In the genomic region with DNA sequence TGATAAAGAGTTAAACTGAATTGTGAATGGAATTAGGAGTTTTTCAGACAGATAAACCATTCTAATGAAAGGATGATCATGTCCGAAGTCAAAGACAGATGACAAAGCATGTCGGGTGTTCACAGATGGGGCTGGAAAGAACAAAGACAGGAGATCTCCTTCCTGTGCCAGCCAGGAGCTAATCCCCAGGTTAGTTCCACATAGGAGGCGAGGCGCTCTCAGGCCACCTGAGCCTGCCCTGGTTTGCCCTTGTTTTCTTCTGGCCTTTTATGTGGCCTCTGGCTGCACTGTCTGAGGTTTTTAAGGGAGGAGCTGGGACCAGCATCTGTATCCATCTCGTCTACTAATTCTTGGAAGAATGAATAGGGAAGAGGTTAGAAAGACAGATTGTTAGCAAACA, we compare ENCODE assay signal across 10 mouse cellular contexts.
DNase-seq lines count a peak whose midpoint lies in the region; ATAC-seq and TF ChIP-seq lines count a peak whose summit lies in the region.
"Had no signal": no experiment of that assay in that cellular context is flagged by ENCODE, and none has a peak within 500 bp of the region (broad histone marks: within the 10 kb centered on the region; RNA-seq: fewer than 3 reads in every experiment).

No protein-coding gene starts in this region.

- no peaks in the 10 kb centered on the region for H3K36me3 ChIP-seq in small intestine, adult 2 months (ENCODE audit: control insufficient read depth, insufficient read depth, low read length)
- H3K36me3 ChIP-seq: midbrain, embryonic 12.5 days had no signal

- H3K27ac ChIP-seq in left cerebral cortex, adult 2 months = peak overlapping the region; percentile 83
- H3K27ac ChIP-seq in small intestine, adult 2 months (ENCODE audit: insufficient read depth, low read depth, low read length) = peak overlapping the region; percentile 2; the same call in 1 of the 2 replicates
- H3K27ac ChIP-seq: midbrain, embryonic 12.5 days had no signal

- H3K4me3 ChIP-seq in left cerebral cortex, adult 2 months = no peak overlapping the region
- no peak overlapping the region for H3K4me3 ChIP-seq in small intestine, adult 2 months (ENCODE audit: low read depth, low read length)
- H3K4me3 ChIP-seq: midbrain, embryonic 12.5 days had no signal

- no peaks in the 10 kb centered on the region for H3K27me3 ChIP-seq in small intestine, adult 2 months (ENCODE audit: control insufficient read depth, insufficient read depth, low read length)
- H3K27me3 ChIP-seq: midbrain, embryonic 12.5 days had no signal

- intact Hi-C loops in left cerebral cortex, adult 2 months (cut with DNase I) = loop anchor here (2.0 to 5.0 kb wide), 2 partner anchors 117 to 272 kb away; no protein-coding TSS in a partner anchor
- intact Hi-C loops in left cerebral cortex, postnatal 14 days (cut with DNase I) = no loop called here

- ATAC-seq in frontal cortex, adult (ENCODE audit: low TSS enrichment) = peak; percentile 8; the same call in 1 of the 2 replicates
- ATAC-seq: inflammation-experienced regulatory T-cells, adult 6 months had no signal

- 68% methylated on average over 5 of the region's 5 CpGs for WGBS in small intestine, adult 2 months

- TF ChIP-seq POLR2A in small intestine, adult 2 months (IDR thresholded peaks at IDR 0.05; ENCODE audit: low read depth, low read length) = no peak

- no peak for DNase-seq in frontal cortex, postnatal 36 days (ENCODE audit: low spot score in 2 of 2)
- no peak for DNase-seq in left cerebral cortex, adult 2 months (ENCODE audit: extremely low spot score in 1 of 2, low spot score in 2 of 2)
- no peak for DNase-seq in left cerebral cortex, postnatal 14 days (ENCODE audit: low spot score in 2 of 2)
- peak; percentile 49 to 70 for DNase-seq in cerebellum, postnatal 36 days
- no peak for DNase-seq in urinary bladder, postnatal 36 days (ENCODE audit: low spot score in 2 of 2)
- DNase-seq in testis, postnatal 14 days (ENCODE audit: low spot score) = no peak

- TF ChIP-seq CTCF in left cerebral cortex, adult 2 months (IDR thresholded peaks at IDR 0.05) = no peak
- no peak for TF ChIP-seq CTCF in small intestine, adult 2 months (IDR thresholded peaks at IDR 0.05; ENCODE audit: extremely low read depth, insufficient read length, insufficient replicate concordance, low read depth, low read length)

- H3K4me1 ChIP-seq in small intestine, adult 2 months (ENCODE audit: control insufficient read depth, insufficient read depth, insufficient read length, low read length) = no peaks in the 10 kb centered on the region

Comparison
In these comparisons a context has a peak if more than half of its experiments do, and no peak if none do; other contexts are left out.
1. DNase-seq: peak in cerebellum, postnatal 36 days (2 of 2); none in frontal cortex, postnatal 36 days (0 of 2), left cerebral cortex, adult 2 months (0 of 2), left cerebral cortex, postnatal 14 days (0 of 2), urinary bladder, postnatal 36 days (0 of 2) and testis, postnatal 14 days (single experiment).